Mouse (Mus musculus) bone marrow, adult 2 months (tissue): ENCODE data around the gene Grn. TPM values are rescaled to one million over a fixed set of nuclear protein-coding genes. Genes with fewer than 3 reads are reported as not detected.

Experiments used
- H3K27ac ChIP-seq: fragments of 200-500 bp; 2 replicates; pipeline ENCODE4 v1.5.1; 2012; ENCODE audit warnings: low read depth, mild to moderate bottlenecking, control low read depth, inconsistent platforms, low read length; ENCODE audit not compliant: control insufficient read depth, poor library complexity, insufficient read depth
- H3K4me1 ChIP-seq: fragments of 200-500 bp; 2 replicates; pipeline ENCODE4 v1.6.1; 2011; ENCODE audit warnings: low read length; ENCODE audit not compliant: control insufficient read depth, insufficient read depth
- H3K4me3 ChIP-seq: fragments of 200-500 bp; replicated peaks from 2 replicates; pipeline ENCODE3; 2011; ENCODE audit warnings: mild to moderate bottlenecking, low read depth, low read length, control low read depth; ENCODE audit not compliant: control insufficient read depth
- CTCF ChIP-seq: fragments of 200-500 bp; IDR thresholded peaks from 2 replicates; pipeline ENCODE4 v1.5.1; 2011; ENCODE audit warnings: low read length, control low read depth; ENCODE audit not compliant: control insufficient read depth, insufficient read depth
- POLR2A ChIP-seq: fragments of 200-500 bp; IDR thresholded peaks from 2 replicates; pipeline ENCODE4 v1.6.1; 2011; ENCODE audit warnings: low read depth, mild to moderate bottlenecking, control low read depth, low read length, borderline replicate concordance; ENCODE audit not compliant: control insufficient read depth
- WGBS: fragments of 180-500 bp; shearing (Covaris S2); methylation state at CpG from one replicate; pipeline ENCODE4 v1.1.7; 2018; 5-methylcytosine and 5-hydroxymethylcytosine counted together
- polyA plus RNA-seq: library from polyadenylated mRNA; stranded (reverse); fragments of >200 nt; gene quantifications from 2 replicates; pipeline ENCODE4 v1.2.4, GENCODE M21; 2011; ENCODE audit warnings: low replicate concordance; ENCODE audit not compliant: missing spikeins, insufficient read depth, insufficient read length

The Grn gene
- polyA plus RNA-seq, 1 experiment: 87.0 TPM

GRCm38 (mm10) chr11:102439093-102440082, 9.3 kb downstream of the Grn start:
- H3K27ac ChIP-seq: no peak overlapping the region
- TF ChIP-seq CTCF (no peak), POLR2A (no peak)
- no peak overlapping the region for H3K4me3 ChIP-seq
- H3K4me1 ChIP-seq: no peaks in the 10 kb centered on the region
- 84% methylated on average over 14 of the region's 14 CpGs for WGBS

- no peak overlapping the region for H3K4me3 ChIP-seq
- TF ChIP-seq CTCF (no peak), POLR2A (no peak)
- WGBS: 80% methylated on average over 8 of the region's 8 CpGs
- H3K27ac ChIP-seq: no peak overlapping the region
- H3K4me1 ChIP-seq: no peaks in the 10 kb centered on the region; the same call in 1 of the 2 replicates
Measured at GRCm38 (mm10) chr11:102440255-102440654, 10.1 kb downstream of the Grn start.

DNA sequence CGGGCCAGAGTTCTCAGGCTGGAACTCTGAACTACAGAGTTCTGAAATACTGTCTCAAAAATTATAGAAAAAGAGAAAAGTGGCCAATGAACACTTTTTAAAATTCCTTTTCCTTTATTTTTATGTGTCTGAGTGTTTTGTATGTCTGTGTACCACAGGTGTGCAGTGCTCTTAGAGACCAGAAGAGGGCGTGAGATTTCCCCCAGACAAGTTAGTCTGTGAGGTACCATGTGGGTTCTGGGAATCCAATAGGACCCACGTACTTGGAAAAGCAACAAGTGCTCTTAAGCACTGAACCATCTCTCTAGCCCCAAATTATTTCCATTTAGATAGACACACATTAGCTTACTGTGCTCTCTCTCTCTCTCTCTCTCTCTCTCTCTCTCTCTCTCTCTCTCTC, 11.3 kb downstream of the Grn start:
- 86% methylated on average over 3 of the region's 3 CpGs for WGBS
- TF ChIP-seq POLR2A: no peak
- TF ChIP-seq CTCF: no peak
- H3K27ac ChIP-seq: no peak overlapping the region
- H3K4me3 ChIP-seq: no peak overlapping the region
- H3K4me1 ChIP-seq: no peaks in the 10 kb centered on the region; the same call in 1 of the 2 replicates

- no peak overlapping the region for H3K27ac ChIP-seq
- H3K4me3 ChIP-seq: no peak overlapping the region
- H3K4me1 ChIP-seq: no peaks in the 10 kb centered on the region; the same call in 1 of the 2 replicates
- 82% methylated on average over 6 of the region's 6 CpGs for WGBS
- no peak for TF ChIP-seq CTCF
- no peak for TF ChIP-seq POLR2A
Measured at GRCm38 (mm10) chr11:102442089-102442488, 12.0 kb downstream of the Grn start.

DNA sequence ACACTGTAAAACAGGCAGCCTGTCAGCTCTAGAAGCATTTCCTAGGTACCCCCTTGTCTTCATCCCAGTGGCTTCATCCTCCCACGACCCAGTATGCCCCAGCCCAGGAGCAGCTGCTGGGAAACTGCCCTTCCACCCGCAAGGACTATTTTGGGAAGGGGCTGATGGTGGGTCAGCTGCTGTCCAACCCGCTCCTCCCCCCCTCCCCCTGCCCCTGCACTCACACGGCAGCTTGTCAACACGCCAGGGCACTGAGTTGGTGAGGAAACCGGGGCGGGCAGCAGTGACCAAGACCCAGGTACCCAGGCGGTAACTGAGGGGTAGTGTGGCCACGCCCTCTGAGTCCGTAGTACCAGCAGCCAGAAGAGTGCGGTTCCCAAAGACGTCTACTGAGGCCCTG, 13.6 kb downstream of the Grn start:
- no peaks in the 10 kb centered on the region; the same call in 1 of the 2 replicates for H3K4me1 ChIP-seq
- no peak overlapping the region for H3K27ac ChIP-seq
- H3K4me3 ChIP-seq: no peak overlapping the region
- TF ChIP-seq CTCF (no peak), POLR2A (no peak)
- 74% methylated on average over 12 of the region's 12 CpGs for WGBS

DNA sequence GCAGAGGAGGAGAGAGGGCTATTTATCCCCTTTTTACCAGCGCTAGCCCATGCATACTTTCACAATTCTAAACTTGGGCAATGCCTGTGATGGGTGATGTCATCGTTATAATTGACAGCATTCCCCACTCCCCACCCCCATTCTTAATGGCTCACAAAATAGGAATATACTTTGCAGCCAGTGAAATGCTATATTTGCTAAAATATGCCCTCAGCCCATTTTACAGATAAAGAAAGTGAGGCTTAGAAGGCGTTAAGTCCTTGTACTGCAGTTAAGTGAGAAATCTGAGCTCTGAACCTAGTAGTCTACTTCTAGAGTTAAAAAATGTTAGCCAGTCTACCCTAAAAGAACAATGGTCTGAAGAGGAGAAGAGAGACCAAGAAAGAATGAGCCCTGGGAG, 14.2 kb downstream of the Grn start:
- no peaks in the 10 kb centered on the region; the same call in 1 of the 2 replicates for H3K4me1 ChIP-seq
- no peak overlapping the region for H3K4me3 ChIP-seq
- 53% methylated on average over 3 of the region's 3 CpGs for WGBS
- no peak overlapping the region for H3K27ac ChIP-seq
- no peak for TF ChIP-seq POLR2A
- no peak for TF ChIP-seq CTCF

GRCm38 (mm10) chr11:102444781-102445180, 14.7 kb downstream of the Grn start:
- no peak for TF ChIP-seq POLR2A
- TF ChIP-seq CTCF: no peak
- H3K4me3 ChIP-seq: no peak overlapping the region
- 73% methylated on average over 6 of the region's 6 CpGs for WGBS
- no peaks in the 10 kb centered on the region; the same call in 1 of the 2 replicates for H3K4me1 ChIP-seq
- H3K27ac ChIP-seq: no peak overlapping the region

DNA sequence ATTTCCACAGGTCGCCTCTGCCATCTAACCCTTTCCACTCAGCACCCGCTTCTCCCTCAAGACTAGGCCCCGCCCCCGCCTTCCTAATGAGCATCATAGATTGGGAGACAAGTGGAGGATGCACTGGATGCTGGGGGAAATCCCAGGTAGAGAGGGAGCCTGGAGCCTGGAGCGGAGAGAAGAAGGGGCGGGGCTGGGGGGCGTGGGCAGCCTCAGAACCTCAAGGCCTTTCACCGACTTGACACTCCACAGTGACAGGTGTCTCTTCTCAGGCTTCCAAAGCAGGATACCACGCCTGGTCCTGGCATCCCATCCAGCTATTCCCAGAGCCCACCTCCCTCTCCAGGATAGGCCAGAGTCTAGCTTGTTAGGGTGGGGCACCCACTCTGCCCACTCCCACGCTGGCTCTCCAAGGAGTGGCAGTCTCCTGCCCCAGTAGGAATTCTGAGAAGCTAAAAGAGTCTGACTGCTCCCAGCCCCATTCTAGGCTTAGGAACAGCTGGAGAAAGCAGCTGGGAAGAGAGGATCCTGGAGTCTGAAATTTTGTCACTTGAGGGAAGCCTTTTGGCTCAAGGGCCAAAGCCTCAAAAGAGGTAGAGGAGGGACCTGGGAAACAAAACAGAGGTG, 15.3 kb downstream of the Grn start:
- Histone ChIP-seq H3K27ac (no peak overlapping the region), H3K4me1 (no peaks in the 10 kb centered on the region; the same call in 1 of the 2 replicates), H3K4me3 (no peak overlapping the region)
- no peak for TF ChIP-seq CTCF
- no peak for TF ChIP-seq POLR2A
- WGBS: 81% methylated on average over 10 of the region's 10 CpGs
